Mouse (Mus musculus) liver, adult 10 weeks (tissue): ENCODE results near the gene Vmn1r173. TPM values are rescaled to one million over a fixed set of nuclear protein-coding genes. Genes with fewer than 3 reads are reported as not detected.

ENCODE experiments used
- polyA plus RNA-seq: library from polyadenylated mRNA; stranded (reverse); fragments of 350-450 nt; fragmentation: Illumina TruSeq; extraction: RNeasy Lipid Tissue Mini Kit (QIAGEN cat#74804); gene quantifications from one replicate; pipeline ENCODE4 v1.2.3, GENCODE M21; 2014; ENCODE audit warnings: low read depth, low replicate concordance

The Vmn1r173 gene
- not detected for polyA plus RNA-seq

GRCm38 (mm10) chr7:23700403-23700802, at the start of gene Vmn1r173:
Gene Vmn1r173 (plus strand): TSS chr7:23700703.

GRCm38 (mm10) chr7:23658016-23658415, 42.5 kb upstream of the Vmn1r173 start, which contains the start of gene Vmn1r172:
Gene Vmn1r172 (plus strand): TSS chr7:23658316.

GRCm38 (mm10) chr7:23751970-23752369, 51.5 kb downstream of the Vmn1r173 start, which contains the start of gene Vmn1r174:
Gene Vmn1r174 (plus strand): TSS chr7:23752270.

Other genes with a start within 250 kb of the Vmn1r173 start
- gene Vmn1r167, start 193.5 kb upstream of the Vmn1r173 start, polyA plus RNA-seq, result not detected
- not detected for gene Vmn1r168, start 161.0 kb upstream of the Vmn1r173 start, polyA plus RNA-seq
- not detected for gene Vmn1r169, start 125.2 kb upstream of the Vmn1r173 start, polyA plus RNA-seq
- not detected for gene Vmn1r170, start 94.5 kb upstream of the Vmn1r173 start, polyA plus RNA-seq
- gene Vmn1r171, start 70.0 kb upstream of the Vmn1r173 start, polyA plus RNA-seq, result not detected
- not detected for gene Vmn1r172, start 42.4 kb upstream of the Vmn1r173 start, polyA plus RNA-seq
- gene Vmn1r174, start 51.6 kb downstream of the Vmn1r173 start, polyA plus RNA-seq, result not detected
- not detected for gene Vmn1r175, start 109.9 kb downstream of the Vmn1r173 start, polyA plus RNA-seq
- not detected for gene Vmn1r176, start 136.7 kb downstream of the Vmn1r173 start, polyA plus RNA-seq
- not detected for gene Vmn1r177, start 165.7 kb downstream of the Vmn1r173 start, polyA plus RNA-seq
- not detected for gene Vmn1r178, start 191.3 kb downstream of the Vmn1r173 start, polyA plus RNA-seq
- gene Vmn1r179, start 226.3 kb downstream of the Vmn1r173 start, polyA plus RNA-seq, result not detected
- gene Vmn1r180, start 249.9 kb downstream of the Vmn1r173 start, polyA plus RNA-seq, result not detected